Mouse (Mus musculus) Patski (cell line): ENCODE results near the gene Slc35g3. TPM values are rescaled to one million over a fixed set of nuclear protein-coding genes. Genes with fewer than 3 reads are reported as not detected.

Experiments
- ATAC-seq: fragments of 100-300 bp; one replicate; pipeline ENCODE4 v1.8.0; 2021
- CTCF ChIA-PET: fragments of 350-600 bp; sonication (Branson Sonifier 250); formaldehyde crosslinking; loops from one replicate; lab custom pipeline; 2022; ENCODE audit warnings: inconsistent platforms; lab: Charles Lee
- POLR2A ChIA-PET: fragments of 350-600 bp; sonication (Branson Sonifier 250); formaldehyde crosslinking; loops from one replicate; lab custom pipeline; 2022; ENCODE audit warnings: antibody characterized with exemption, inconsistent platforms; lab: Charles Lee
- DNase-seq: peaks from one replicate; pipeline ENCODE4 v3.0.0-alpha.2; 2011; ENCODE audit warnings: low read depth, low spot score
- H3K27me3 ChIP-seq: fragments of 371-371 bp; one replicate; pipeline ENCODE4 v1.5.1; 2021
- CTCF ChIP-seq: fragments of 100-300 bp; IDR thresholded peaks from one replicate; pipeline ENCODE4 v1.5.1; 2021
- in situ Hi-C: fragments of 300-500 bp; cut with MboI; formaldehyde crosslinking; loops from 3 replicates; pipeline ENCODE4 v1.11.1; 2018; ENCODE audit warnings: low pct_unique_long_range_greater_than_20kb, mixed read lengths
- polyA plus RNA-seq: library from polyadenylated mRNA; unstranded; gene quantifications from one replicate; pipeline ENCODE4 v1.2.3, GENCODE M21; 2021

The Slc35g3 gene
- polyA plus RNA-seq, 1 experiment from 2014 or later, result 0.32 TPM

- POLR2A ChIA-PET, result no interaction called here
- ATAC-seq, result no peak
Measured at GRCm38 (mm10) chr11:69801379-69801977, 39.7 kb upstream of the Slc35g3 start, which contains the start of gene Fgf11. Gene Fgf11 (minus strand): TSS chr11:69801857.

DNA sequence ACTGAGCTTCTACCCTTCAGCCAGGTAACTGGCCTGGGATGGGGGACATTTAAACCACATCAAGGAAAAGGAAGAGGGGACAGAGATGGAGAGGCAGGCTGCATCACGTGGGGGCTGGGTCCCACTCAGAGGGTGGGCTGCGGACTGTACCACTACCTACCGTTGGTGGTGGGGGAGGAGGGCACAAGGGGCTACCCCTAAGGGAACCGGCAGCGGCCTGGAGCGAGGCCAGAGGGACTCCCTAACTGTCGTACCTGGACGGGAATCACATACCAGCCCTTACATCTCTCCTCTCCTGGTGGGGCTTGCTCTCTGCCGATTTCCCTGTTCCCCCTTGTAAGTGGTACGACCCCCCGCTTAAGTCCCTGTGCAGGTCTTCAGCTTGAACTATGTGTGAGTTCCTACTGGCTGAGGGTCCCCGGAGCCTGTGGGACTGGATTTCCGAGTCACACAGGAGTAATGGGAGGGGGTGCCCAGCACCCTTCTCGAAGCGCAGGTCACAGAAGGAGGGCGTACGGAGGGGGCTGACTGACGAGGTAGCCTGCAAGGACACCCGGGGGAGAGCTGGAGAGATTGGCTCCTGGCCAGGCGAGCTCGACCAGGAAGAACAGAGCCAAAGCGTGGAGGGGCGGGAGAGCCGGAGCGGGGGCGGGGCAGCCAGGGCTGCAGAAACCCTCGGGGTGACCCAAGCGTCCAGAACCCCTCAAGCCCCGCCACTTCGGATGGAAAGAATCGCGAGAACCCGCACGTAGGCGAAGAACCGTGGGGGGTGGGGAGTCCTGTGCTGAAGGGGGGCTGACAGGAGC is 38.8 kb upstream of the Slc35g3 start:
- CTCF ChIA-PET, result interaction anchor here (1.1 to 2.0 kb wide), 2 partner anchors 9 to 78 kb away, joined by 3 to 5 read pairs; partner anchors contain the start of gene Tmem95
- no peak for ATAC-seq
- POLR2A ChIA-PET, result no interaction called here
- peaks cover 5% of the 10 kb centered on the region for H3K27me3 ChIP-seq
- in situ Hi-C loops, result no loop called here
- no peak for TF ChIP-seq CTCF
- no peak for DNase-seq

More at GRCm38 (mm10) chr11:69801379-69801977, 39.7 kb upstream of the Slc35g3 start, which contains the start of gene Fgf11:
- H3K27me3 ChIP-seq, result peaks cover 5% of the 10 kb centered on the region
- in situ Hi-C loops, result no loop called here
- no peak for DNase-seq
- CTCF ChIA-PET, result interaction anchor here (2.0 kb wide), 1 partner anchor 77 kb away, joined by 5 read pairs; the partner anchor contains the start of gene Tmem95
- TF ChIP-seq CTCF, result no peak

DNA sequence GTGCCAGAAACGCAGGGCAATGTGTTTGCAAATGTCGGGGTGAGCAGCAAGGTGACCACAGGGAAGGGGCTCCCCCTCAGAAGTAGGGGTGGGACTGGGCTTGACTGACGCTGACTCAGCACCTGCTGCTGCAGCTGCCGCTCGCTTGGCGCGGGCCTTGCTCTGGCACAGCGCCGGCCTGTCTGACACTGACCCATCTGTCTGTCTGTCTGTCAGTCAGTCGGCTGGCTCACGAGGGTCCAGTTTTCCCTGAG is 38.3 kb upstream of the Slc35g3 start:
- ChIA-PET POLR2A (no interaction called here), CTCF (interaction anchor here (1.1 kb wide), 1 partner anchor 10 kb away, joined by 3 read pairs; no protein-coding TSS in a partner anchor)
- H3K27me3 ChIP-seq, result peaks cover 5% of the 10 kb centered on the region
- in situ Hi-C loops, result no loop called here
- no peak for TF ChIP-seq CTCF
- ATAC-seq (no peak), DNase-seq (no peak)

- DNase-seq (no peak), ATAC-seq (no peak)
- peaks cover 5% of the 10 kb centered on the region for H3K27me3 ChIP-seq
- in situ Hi-C loops, result no loop called here
- no peak for TF ChIP-seq CTCF
- POLR2A ChIA-PET, result no interaction called here
- CTCF ChIA-PET, result interaction anchor here (1.1 kb wide), 1 partner anchor 10 kb away, joined by 3 read pairs; no protein-coding TSS in a partner anchor
Measured at GRCm38 (mm10) chr11:69799394-69800137, 37.8 kb upstream of the Slc35g3 start.

DNA sequence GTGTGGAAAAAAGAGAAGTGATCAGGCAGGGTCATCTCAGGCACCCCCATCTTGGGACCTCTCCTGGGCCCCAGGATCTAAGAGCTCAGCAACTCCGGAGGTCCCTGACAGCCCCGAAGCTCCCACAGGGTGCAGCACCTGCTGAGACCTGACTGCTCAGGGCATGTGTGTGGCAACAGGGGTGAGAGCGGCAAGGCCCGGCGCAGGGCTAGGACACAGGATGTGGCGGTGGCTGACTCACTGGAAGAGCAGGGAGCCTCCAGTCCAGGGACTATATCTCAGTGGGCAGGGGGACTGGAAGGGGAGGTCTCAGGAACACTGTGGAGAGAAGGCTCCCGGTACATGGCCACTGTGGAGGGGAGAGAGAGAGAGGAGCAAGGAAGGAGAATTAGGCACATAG is 36.2 kb upstream of the Slc35g3 start:
- H3K27me3 ChIP-seq, result peaks cover 5% of the 10 kb centered on the region
- no peak for DNase-seq
- POLR2A ChIA-PET, result no interaction called here
- in situ Hi-C loops, result no loop called here
- no peak for ATAC-seq
- TF ChIP-seq CTCF, result no peak
- CTCF ChIA-PET, result interaction anchor here (0.8 kb wide), 1 partner anchor 13 kb away, joined by 3 read pairs; no protein-coding TSS in a partner anchor

DNA sequence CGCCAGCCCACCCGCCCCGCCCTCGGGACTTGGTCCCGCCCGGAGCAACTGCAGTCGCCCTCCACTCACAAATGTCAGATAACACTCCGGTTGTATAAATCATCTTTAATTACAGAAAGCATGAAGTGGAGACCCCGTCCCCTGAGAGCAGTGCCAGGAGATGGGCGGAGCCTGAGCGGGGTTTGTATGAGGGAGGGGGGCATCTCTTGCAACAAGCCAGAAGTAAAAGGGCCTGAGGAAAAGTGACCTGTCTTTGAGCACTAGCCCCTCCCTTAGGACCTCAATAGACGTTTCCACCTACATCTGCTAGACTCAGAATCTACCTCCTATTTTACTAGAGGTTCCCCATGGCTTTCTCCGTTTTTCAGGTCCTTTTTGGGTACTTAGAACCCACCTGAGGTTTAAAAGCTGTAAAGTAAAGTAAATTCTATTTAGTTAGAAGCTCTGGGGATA is 34.2 kb upstream of the Slc35g3 start:
- DNase-seq (no peak), ATAC-seq (no peak)
- CTCF ChIA-PET, result interaction anchor here (1.5 kb wide), 2 partner anchors 10 to 11 kb away, joined by 3 read pairs; no protein-coding TSS in a partner anchor
- no peak for TF ChIP-seq CTCF
- POLR2A ChIA-PET, result no interaction called here
- in situ Hi-C loops, result no loop called here
- H3K27me3 ChIP-seq, result no peaks in the 10 kb centered on the region

GRCm38 (mm10) chr11:69795168-69795982 is 33.6 kb upstream of the Slc35g3 start, which contains the start of gene Chrnb1:
Gene Chrnb1 (minus strand): TSS chr11:69795943.
- no peaks in the 10 kb centered on the region for H3K27me3 ChIP-seq
- in situ Hi-C loops, result no loop called here
- CTCF ChIA-PET, result interaction anchor here (1.5 kb wide), 1 partner anchor 11 kb away, joined by 3 read pairs; no protein-coding TSS in a partner anchor
- no peak for TF ChIP-seq CTCF
- POLR2A ChIA-PET, result interaction anchor here (0.6 kb wide), 1 partner anchor 37 kb away, joined by 3 read pairs; no protein-coding TSS in a partner anchor
- ATAC-seq, result peak; percentile 99
- DNase-seq, result peak; percentile 87

- POLR2A ChIA-PET, result no interaction called here
- DNase-seq (no peak), ATAC-seq (no peak)
- no peak for TF ChIP-seq CTCF
- no peaks in the 10 kb centered on the region for H3K27me3 ChIP-seq
- in situ Hi-C loops, result no loop called here
- CTCF ChIA-PET, result interaction anchor here (1.3 kb wide), 1 partner anchor 15 kb away, joined by 3 read pairs; no protein-coding TSS in a partner anchor
Measured at GRCm38 (mm10) chr11:69793429-69793828, 31.7 kb upstream of the Slc35g3 start.

DNA sequence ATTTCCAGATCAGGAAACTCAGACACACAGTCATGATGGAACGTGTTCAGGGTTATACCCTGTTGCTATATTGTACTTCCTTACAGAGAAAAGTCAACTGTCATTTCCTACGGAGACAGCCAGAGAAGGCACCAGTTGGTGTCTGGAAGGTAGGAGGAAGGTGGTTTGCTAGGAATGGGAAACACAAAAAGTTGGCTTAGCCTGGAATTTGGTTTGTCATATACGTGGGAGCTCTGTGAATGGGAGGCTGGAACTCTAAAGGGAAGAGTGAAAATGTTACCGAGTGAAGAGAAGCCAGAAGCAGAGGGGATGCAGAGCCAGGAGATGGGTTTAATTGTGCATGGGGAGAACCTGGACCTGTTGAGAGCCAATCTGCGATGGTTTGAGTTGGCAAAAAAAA is 29.7 kb upstream of the Slc35g3 start:
- CTCF ChIA-PET, result interaction anchor here (1.4 kb wide), 1 partner anchor 14 kb away, joined by 3 read pairs; the partner anchor contains the start of gene Tmem102
- POLR2A ChIA-PET, result no interaction called here
- in situ Hi-C loops, result no loop called here
- DNase-seq (no peak), ATAC-seq (no peak)
- no peak for TF ChIP-seq CTCF
- no peaks in the 10 kb centered on the region for H3K27me3 ChIP-seq
